Mouse (Mus musculus) 416B (cell line): ENCODE measurements around the gene Micu2.

Source experiments
- DNase-seq: peaks from one replicate; pipeline ENCODE4 v3.0.0; 2011; ENCODE audit warnings: low read depth

The Micu2 gene

DNA sequence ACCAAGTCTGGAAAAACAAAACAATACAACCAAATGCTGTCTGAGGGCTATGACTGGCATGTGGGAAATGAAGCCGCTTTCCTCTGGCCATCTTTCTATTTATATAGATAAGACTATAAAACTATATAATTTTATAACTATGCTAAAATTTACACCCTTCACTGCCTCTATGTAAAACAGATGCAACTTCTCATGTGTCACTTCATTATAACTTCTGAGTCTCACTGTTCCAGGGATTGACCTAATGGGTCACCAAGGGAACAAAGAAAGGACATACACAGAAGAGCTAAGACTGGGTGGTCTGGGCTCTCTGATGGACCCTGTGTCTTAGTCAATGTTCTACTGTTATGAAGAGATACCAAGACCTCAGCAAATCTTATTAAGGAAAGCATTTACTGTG is 106.1 kb downstream of the Micu2 start:
- no peak for DNase-seq

DNA sequence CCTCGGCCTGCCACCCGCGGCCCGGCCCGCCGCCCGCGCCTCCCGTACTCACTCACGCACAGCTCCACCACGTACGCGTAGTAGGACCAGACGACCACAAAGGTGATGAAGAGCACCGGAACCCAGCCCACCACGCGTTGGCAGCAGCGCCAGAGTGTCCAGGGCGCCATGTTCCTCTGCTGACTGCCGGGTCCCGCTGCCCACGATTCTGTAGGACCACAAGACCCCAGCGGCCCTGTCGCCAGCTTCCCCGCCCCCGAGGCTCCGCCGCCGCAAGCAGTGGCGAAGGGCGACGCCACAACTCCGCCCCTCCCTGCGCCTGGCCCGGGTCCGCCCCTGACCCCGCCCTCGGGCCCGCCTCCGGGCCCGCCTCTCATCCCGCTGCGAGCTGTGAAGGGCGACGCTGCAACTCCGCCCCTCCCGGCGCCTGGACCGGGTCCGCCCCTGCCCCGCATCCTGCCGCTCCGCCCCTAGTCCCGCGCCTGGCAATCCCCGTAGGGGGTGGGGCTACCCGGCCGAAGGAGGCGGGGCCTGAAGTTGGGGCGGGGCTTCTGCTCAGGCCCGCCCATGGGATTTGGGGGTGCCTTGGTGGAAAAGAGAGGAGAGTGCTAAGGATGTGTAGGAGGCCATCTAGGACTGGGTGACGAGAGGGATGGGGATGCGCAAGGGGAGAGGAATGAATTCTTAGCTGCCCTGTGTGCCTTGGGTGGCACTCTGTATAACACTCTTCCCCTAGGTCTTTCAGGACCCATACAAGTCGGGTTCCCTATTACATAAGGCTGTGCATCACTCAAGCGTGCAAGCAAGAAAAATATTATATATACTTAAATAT is 108.8 kb downstream of the Micu2 start, which contains the start of gene Zdhhc20:
TSS of gene Zdhhc20 (minus strand) at position 266 of the 832 bp plus-strand sequence.
- DNase-seq = peak; percentile 93

DNA sequence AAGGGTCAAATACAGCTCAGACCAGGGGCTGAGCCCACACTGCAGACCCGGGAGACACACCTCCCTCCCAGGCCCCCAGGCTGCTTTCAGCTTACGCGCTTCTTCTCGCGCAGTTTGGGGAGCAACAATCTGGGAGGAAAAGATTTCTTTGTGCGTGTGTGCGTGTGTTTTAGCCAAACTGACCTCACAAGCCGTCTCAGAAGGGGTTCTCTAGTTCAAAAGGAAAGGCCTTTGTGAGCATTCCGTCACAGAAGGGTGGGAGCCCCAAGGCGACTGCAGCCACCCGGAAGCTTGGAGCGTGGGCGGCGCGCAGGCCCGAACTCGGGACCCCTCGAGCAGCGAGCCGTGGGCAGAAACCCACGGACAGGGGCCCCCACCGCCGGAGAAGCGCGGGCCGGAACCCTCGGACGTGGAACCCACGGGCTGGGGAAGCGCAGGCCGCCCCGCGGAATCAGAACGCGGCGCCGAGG is 109.5 kb downstream of the Micu2 start:
- peak; percentile 72 for DNase-seq

DNA sequence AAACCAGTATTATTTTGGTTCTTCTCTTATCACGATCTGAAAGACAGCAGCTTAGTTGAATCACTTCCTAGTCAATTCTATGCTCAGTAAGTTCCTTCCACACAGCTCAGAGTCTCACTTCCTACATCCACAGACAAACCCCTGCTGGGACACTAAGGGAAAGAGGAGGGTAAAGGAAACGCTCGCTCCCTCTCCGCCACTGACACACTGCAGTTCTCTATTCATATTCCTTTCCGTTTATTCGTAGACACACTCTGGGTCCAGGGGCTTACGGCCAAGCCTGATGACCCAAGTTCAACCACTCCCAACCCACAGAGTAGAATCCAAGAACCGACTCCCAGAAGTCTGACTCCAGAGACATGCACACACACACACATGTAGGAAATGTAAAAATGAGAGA is 111.9 kb downstream of the Micu2 start:
- DNase-seq = peak; percentile 61

DNA sequence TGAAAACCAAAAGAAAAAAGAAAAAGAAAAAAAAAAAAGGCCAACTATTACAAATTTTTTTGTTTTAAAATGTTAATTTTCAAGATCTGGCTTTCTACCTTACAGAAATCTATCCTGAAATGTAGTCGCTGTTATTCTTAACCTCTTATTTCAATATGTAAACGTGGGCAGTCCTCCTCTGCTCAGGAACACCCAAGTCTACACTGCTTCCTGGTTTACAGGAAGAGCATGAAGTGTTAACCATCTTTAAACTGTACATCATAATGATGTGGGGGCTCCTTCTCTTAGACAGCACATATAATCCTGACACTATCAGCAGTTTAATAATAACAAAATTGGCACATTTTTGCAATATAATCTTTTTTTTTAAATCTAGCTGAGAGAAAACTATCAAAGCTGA is 113.0 kb downstream of the Micu2 start:
- DNase-seq = peak; percentile 40

DNA sequence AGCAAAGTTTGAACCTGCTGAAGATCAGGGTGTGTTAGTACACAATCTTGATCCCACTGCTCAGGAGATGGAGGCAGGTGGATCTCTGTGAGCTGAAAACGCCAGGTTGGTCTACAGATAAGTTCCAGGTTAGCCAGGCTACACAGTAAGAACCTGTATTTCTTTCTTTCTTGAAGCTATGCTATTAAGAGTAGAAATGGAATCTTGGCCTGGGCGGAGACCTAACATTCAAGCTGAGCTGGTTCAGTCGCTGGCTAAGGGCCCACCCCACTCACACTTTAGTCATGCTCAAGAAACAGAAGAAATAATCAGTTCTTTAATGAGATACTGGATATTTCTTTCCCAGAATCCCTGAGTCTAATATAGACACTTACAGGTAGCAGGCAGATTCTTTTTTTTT is 115.7 kb downstream of the Micu2 start:
- no peak for DNase-seq

DNA sequence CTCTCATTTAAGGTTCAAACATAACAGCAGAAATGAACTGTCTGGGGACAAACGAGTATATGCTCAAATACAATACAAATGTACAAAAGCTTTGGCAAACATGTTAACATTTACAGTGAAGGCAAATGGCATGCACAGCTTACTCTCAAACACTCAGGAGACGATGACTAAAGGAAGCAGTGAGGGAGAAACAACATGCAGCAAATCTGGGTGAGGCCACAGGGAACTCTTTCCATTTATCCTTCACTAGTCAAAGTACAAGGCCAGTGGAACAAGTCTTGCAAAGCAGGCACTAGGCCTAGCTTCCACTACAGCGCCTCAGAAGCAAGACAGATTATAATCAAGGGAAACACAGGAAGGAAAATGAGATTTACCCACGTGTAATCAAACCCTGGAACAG is 116.3 kb downstream of the Micu2 start:
- peak; percentile 35 for DNase-seq

DNA sequence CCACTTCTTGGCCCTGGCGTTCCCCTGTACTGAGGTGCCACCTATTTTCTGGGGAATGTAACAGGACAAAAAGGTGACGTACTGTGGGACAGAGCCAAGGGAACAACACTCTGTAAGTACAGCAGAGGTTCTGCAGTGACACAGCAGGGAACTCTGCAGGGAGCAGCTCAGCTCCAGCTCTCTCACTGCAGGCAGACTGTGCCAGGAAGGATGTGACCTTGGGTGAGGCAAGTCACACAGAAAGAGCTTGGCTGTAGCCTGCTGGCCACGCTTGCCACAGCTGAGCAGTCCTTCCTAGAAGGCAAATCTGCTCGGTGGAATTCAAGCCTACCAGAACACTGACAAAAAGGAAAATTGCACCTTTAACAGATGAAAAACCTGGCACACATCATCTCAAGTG is 117.3 kb downstream of the Micu2 start:
- peak; percentile 85 for DNase-seq

DNA sequence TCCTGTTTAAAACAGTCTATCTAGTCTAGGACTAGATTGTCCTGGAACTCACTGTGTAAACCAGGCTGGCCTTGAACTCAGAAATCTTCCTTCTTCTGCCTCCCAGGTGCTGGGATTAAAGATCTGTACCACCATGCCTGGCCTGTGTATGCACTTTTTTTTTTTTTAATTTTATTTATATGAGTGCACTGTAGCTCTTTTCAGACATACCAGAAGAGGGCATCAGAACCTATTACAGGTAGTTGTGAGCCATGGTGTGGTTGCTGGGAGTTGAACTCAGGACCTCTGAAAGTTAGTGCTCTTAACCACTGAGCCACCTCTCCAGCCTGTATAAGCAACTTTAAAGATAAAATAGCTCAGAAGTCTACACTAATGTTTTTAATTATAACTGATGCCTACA is 118.0 kb downstream of the Micu2 start:
- peak; percentile 39 for DNase-seq

DNA sequence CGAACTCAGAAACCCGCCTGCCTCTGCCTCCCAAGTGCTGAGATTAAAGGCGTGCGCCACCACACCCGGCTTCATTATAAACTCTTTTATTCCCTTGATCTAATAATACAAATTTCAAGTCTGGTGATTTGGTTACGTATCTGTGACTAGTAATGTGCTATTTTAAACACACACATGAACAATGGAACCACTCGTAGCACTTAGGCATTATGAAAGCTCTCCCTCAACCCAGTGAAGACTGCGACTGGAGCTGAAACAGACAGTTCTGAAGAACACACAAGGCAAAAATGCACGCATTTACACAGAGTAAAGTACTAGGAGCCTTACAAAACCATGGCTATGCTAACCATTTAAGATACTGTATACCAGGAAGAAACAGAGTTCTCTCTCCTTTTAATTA is 121.1 kb downstream of the Micu2 start:
- no peak for DNase-seq

DNA sequence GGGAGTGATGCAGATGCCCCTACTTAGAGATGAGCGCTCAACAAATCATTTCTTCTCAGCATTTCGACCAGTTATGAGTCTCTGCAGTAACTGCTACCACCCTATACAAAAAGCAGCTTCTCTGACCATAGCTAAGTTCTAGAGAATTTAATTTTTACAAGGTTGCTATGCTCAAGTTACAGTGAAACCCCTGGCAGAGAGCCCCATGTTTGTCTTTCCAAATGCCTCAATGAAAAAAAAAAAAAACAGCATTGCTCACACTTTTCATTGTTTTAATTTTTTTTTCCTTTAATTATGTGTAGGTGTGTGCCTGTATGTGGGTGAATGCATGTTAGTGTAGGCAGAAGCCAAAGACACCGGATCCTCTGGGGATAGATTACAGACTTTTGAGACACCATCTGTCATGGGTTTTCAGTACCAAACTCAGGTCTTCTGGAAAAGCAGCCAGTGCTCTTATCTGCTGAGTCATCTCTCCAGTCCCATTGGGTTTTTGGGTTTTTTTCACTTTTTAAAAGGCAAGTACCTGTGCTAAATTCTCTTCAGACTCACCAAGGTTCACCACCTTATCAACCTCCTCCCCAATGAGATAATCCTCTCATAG is 132.3 kb downstream of the Micu2 start:
- no peak for DNase-seq
